Mouse (Mus musculus): ENCODE measurements around the gene Rnf157.

The Rnf157 gene

GRCm38 (mm10) chr11:116337000-116337399, 75.8 kb downstream of the Rnf157 start:
- DNase-seq (ENCODE audit: low read depth, low spot score), result no peak

GRCm38 (mm10) chr11:116336393-116336792, 76.4 kb downstream of the Rnf157 start:
- DNase-seq (ENCODE audit: low read depth, low spot score), result no peak

- peak; percentile 86 for DNase-seq (ENCODE audit: low read depth, low spot score)
Observed at GRCm38 (mm10) chr11:116335244-116336036, 77.4 kb downstream of the Rnf157 start, which contains the start of gene Foxj1. Gene Foxj1, minus strand, starts transcription at chr11:116335399.

GRCm38 (mm10) chr11:116334417-116334782, 78.4 kb downstream of the Rnf157 start:
- no peak for DNase-seq (ENCODE audit: low read depth, low spot score)

GRCm38 (mm10) chr11:116333526-116334416, 79.1 kb downstream of the Rnf157 start:
- DNase-seq (ENCODE audit: low read depth, low spot score), result no peak

DNA sequence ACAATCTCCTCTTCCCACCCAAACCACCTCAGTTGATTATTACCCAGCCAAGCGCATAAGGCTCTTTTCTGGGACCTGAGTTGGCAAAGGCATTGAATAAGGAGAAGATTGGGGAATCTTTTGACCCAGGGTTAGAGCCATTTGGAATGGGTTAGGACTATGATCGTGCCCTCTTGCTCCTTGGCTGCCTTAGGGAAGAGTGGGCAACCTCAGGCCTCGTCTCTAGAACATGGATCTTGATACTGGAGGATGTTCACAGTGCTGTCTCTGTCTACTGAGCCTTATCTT, 79.9 kb downstream of the Rnf157 start:
- no peak for DNase-seq (ENCODE audit: low read depth, low spot score)

GRCm38 (mm10) chr11:116332232-116332982, 80.4 kb downstream of the Rnf157 start:
- no peak for DNase-seq (ENCODE audit: low read depth, low spot score)

GRCm38 (mm10) chr11:116330211-116330518, 82.7 kb downstream of the Rnf157 start:
- no peak for DNase-seq (ENCODE audit: low read depth, low spot score)

DNA sequence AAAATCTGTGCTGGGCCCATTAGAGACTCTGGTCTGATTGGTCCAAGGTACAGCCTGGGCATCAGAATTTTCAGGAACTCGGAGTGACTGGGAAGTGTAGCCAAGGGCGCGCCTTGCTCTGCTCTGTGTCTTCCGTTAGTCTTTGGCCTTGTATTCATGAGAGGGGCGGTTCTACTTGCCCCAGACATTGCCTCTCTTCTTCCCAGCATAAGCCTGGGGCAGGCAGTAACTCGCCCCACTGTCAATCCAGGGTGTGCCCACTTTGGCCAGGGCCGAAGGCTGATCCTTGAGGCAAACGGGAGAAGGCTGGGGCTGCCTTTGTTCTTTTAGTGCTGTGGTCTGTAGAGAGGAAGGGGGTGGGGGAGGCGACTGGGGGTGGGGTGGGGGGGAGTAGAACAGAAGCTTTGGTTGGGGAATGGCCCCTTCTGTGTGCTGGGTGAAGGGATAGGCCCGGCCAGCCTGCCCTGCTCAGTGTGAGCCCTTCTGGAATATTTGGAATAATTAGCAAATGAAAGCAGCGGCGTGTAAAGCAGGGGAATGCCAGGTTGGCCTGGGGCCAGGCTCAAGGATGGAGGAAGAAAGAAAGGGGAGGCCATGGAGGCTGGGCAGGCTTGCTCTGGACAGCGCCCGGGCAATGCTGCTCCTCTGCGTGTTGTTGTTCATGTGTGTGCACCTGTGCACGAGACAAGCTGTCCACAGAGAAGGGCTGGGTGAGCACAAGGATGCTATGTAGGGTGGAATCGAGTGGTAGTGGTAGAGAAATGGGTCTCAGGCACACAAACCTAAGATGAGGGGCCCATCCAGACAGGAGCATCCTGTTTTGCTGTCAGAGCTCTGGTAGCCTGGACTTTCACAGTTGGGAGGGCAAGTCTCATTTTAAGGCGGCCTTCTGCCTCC, 83.3 kb downstream of the Rnf157 start:
- DNase-seq (ENCODE audit: low read depth, low spot score), result no peak

GRCm38 (mm10) chr11:116326963-116327603, 85.7 kb downstream of the Rnf157 start:
- DNase-seq (ENCODE audit: low read depth, low spot score), result no peak

DNA sequence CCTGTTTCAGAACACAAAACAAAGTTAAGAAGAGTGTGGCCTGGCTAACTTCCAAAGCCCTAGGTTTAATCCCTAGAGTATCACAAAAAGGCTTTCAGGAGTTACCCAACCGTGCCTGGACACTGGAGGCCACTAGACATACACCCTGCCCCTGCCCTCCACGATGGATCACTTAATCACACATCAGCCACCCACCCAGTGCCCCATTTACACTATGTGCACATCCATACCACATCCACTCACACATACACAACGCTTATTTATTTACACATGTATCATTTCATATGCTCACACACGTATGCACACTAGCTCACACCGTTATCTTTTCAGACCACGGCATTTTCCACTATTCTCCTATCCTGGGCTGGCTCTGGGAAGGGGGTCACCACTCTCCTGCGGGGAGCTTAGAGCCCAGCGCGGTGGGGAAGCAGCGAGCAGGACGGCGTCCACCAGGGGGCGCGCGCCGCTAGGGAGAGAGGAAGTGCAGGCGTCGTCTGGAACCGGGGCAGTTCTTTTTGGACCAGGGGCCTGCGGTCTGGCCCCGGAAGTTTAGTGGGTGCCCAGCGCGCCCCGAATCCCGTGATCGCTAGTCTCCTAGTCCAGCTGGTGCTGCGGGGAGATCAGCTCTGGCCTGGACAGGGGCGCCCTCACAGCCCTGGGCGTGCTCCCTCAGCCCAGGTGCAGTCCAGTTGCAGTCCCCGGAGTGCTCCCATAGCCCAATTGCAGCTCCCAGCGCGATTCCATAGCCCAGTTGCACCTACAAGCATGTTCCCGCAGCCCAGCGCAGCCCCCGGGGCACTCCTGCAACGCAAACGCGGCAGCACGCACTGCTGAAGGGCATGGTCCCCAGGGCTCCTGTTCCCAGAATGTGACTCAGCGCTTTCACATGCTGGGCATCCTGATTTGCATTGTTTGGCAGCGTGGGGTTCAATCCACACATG, 93.8 kb downstream of the Rnf157 start:
- DNase-seq (ENCODE audit: low read depth, low spot score), result peak; percentile 59

- DNase-seq (ENCODE audit: low read depth, low spot score), result no peak
Observed at GRCm38 (mm10) chr11:116312359-116312758, 100.5 kb downstream of the Rnf157 start.

GRCm38 (mm10) chr11:116311169-116311568, 101.7 kb downstream of the Rnf157 start:
- DNase-seq (ENCODE audit: low read depth, low spot score), result no peak

DNA sequence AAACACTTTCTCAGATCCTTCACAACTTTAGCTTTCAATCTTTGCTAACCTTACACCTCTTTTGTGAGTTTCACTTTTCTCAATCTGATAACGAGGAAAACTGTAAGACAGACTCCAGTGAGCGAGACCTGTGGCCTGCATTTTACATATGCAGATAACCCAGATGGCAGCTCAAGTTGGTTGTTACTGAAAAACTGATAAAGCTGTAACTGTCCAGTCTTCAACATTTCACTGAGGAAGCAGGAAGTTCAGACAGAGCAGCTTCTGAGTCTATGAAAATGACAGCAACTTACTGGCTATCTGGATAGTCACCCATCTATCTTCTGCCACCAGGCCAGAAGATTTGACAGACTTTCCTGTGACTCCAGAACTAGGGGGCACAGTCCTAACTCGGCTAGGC, 103.2 kb downstream of the Rnf157 start:
- no peak for DNase-seq (ENCODE audit: low read depth, low spot score)

GRCm38 (mm10) chr11:116307762-116308531, 104.9 kb downstream of the Rnf157 start:
- no peak for DNase-seq (ENCODE audit: low read depth, low spot score)

GRCm38 (mm10) chr11:116307019-116307725, 105.7 kb downstream of the Rnf157 start, which contains the start of gene Exoc7:
Gene Exoc7, minus strand, starts transcription at chr11:116307233.
- DNase-seq (ENCODE audit: low read depth, low spot score), result no peak

DNA sequence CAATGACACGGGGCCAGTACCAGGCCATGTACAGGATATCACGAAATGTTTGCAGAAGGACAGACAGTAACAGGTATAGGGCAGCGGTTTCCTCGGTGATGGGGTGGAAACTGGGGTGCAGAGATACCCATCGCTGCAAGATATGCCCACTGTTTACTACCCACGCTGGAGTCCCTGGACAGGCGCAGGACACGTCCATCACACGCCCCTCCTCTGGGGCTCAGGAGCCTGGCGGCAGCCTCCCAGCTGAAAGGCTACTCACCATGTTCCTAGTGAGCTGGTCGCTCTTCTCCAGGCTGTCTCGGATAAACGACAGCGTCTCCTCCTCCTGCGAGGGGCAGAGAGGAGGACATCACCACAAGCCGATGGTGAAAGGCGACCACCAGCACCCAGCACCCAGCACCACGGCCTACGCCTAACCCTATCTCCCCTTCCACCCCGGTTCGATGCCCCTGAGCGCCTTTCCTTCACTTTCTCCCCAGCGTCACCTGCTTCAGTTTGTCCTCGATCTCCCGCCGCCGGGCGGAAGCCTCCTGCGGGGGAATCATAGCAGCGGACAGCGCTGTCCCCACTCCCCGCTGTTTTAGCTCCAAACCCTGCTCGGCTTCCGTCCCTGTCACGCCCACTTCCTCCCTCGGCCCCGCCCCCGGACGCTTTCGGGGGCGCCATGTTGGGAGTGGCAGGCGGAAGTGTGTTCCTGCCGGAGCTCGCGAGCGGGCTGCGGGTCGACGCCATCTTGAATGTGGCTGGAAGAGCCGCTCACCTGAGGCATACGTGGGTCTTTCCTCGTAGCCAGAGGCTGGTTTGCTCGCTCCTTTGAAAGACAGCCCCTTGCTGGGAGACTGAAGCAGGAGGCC, 106.5 kb downstream of the Rnf157 start:
- peak; percentile 86 for DNase-seq (ENCODE audit: low read depth, low spot score)

All from retina, adult 2 months (tissue).